Mouse (Mus musculus) heart, adult 18-20 months (tissue): ENCODE data around the gene Sun3. TPM values are rescaled to one million over a fixed set of nuclear protein-coding genes. Genes with fewer than 3 reads are reported as not detected.
A peak's percentile ranks its signal among the peaks of the same experiment; 100 is the strongest.

Experiments used
- DNase-seq, 2 experiments: peaks; one replicate each; pipeline ENCODE4 v3.0.0; 2021 to 2022; ENCODE audit warnings: mixed read lengths in 1 of 2
- total RNA-seq, 2 experiments: library from RNA; stranded (reverse); gene quantifications; 2 replicates each; pipeline ENCODE4 v1.2.3; 2021

Gene Sun3
- total RNA-seq, 2 experiments from 2014 or later: 2.4 to 2.8 TPM

DNA sequence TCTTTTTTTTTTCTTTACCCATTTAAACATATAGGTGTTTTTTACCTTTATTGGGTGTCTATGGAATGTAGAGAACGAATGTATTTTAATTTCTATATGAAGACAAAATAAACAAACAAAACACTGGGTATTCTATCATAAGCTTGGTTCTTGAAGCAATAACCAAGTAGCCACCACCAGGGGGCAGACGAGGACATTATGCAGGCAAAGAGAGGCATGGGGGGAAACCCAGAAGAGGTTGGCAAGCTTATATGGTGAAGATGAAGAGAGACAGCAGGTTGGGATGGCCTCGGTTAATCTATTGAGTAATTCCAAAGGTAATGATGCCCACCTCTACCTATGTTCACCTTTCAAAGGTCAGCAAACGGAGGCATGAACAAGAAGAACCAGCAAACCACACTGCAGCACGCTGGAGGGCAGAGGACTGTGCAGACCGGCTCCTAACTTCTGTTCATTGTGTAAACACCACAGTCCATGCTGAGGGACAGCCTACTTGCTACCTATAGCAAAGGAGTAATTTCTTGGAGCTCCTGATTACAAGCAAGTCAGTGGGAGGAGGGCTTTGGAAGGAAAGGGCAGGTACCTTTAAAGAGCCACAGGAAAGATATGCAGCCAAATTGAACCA, 65.4 kb downstream of the Sun3 start:
- peak; percentile 41 to 84 for DNase-seq

DNA sequence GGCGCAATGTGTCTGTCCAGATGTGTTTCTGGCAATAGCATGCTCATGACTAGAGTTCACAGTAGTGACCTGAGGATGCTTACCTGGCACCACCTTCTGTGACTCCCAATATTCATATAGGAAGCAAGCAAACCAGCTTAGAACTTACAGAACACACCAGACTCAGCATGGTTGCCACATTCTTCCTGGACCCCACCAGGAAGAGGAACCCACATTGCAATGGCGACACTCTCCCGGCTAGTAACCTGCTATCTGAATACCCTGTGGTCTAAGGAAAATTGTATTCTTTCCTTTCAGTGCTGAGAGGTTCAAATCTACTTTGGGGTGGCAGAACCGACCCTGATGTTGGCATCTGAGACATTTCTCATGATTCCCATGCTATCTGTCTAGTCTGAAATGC, 70.6 kb downstream of the Sun3 start:
- no peak for DNase-seq

DNA sequence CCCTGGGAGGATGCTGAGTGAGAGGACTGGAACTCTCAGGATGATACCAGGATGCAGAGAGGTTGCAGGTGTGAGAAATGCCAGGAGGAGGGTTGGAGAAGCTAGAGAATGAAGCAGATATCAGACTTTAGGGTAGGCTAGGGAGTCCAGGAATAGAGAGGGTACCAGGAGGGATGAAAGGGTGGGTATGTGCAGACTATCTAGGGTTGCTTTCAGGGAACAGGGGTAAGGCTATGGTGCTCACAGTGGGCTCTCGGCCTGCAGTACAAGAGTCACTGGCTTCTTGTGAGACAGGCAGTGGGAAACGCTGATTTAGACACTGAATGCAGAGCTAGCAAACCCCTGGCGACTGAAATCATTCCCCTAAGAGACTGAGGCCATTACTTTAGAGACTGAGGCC, 75.6 kb downstream of the Sun3 start, which contains the start of gene Pkd1l1:
Pkd1l1 (minus strand) TSS at position 101 of the 400 bp plus-strand sequence.
- no peak for DNase-seq

DNA sequence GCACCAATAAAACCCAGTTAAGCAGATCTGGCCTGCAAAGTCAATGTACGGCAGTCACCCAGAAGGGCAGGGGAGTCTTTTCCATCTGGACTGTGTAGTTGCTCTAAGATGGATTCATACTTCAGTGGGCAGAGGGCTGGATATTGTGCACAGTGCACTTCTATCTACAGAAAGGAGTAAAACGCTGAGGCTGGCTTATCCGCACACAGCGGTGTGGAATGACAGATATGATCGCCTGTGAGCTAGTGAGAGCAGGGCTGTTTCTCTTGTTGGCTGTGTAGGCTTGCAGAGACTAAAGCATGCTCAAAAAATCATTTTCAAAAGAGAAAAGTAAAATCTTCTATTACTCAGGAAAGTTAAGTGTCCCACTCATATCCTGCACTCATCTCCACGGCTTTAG, 76.7 kb downstream of the Sun3 start:
- DNase-seq: no peak

DNA sequence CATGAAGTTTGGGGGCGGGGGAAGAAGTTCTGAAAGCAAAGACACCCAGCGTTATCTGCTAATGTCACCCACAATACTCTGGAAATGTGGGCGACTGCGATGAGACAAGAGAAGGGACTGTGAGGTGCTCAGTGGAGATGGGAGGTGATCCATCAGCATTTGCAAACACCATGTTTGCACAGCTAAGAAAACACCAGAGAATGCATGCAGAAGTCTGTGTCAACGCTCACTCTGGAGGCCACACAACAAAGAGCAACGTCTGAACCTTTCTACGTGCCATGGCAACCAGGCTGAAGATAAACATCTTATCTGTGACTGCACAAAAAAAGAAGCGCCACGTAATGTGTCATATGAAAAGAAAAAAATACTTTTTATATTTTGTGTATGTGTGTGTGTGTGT, 78.3 kb downstream of the Sun3 start:
- no peak for DNase-seq

DNA sequence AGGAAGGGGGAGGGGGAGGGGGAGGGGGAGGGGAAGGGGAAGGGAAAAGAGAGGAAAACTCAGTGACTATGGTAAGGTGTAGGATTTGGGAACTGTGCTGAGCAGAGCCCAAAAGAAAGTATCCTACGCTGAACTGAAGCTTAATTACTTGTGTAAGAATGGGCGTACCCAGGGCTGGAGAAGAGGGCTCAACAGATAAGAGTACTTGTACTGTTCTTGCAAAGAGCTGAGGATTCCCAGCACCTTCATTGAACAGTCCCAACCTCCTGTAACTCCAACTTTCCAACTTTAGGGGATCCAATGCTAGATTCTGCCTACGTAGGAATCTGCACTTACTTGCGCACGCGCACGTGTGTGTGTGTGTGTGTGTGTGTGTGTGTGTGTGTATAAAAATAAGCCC, 80.7 kb downstream of the Sun3 start:
- no peak for DNase-seq

Other genes starting within 250 kb of the Sun3 start
- gene Pkd1l1, start 75.7 kb downstream of the Sun3 start, total RNA-seq: not detected
- 10 to 100 TPM; 10.4 to 10.7 TPM for gene Hus1, start 37.8 kb downstream of the Sun3 start, total RNA-seq
- gene Gm11992, start 397 bp downstream of the Sun3 start, total RNA-seq: 1 to 10 TPM in 1 of 2 experiments, under 1 TPM in 1; 0.57 to 1.0 TPM
- gene Upp1, start 69.1 kb upstream of the Sun3 start, total RNA-seq: 1 to 10 TPM; 4.2 to 6.8 TPM
- under 1 TPM in 1 of 2 experiments, not detected in 1; 0.05 TPM for gene Abca13, start 143.0 kb upstream of the Sun3 start, total RNA-seq